Mouse (Mus musculus) lung, adult 2 months (tissue): ENCODE results near the gene Lgmn.

ENCODE experiments used
- CTCF ChIP-seq: fragments of 200-500 bp; IDR thresholded peaks from 2 replicates; pipeline ENCODE4 v1.5.1; 2011; ENCODE audit warnings: mild to moderate bottlenecking, low read length, control low read depth; ENCODE audit not compliant: insufficient read depth
- POLR2A ChIP-seq: fragments of 200-500 bp; IDR thresholded peaks from 2 replicates; pipeline ENCODE4 v1.6.1; 2011; ENCODE audit warnings: low read depth, mild to moderate bottlenecking, control low read depth, low read length, borderline replicate concordance; ENCODE audit errors: extremely low read depth

DNA sequence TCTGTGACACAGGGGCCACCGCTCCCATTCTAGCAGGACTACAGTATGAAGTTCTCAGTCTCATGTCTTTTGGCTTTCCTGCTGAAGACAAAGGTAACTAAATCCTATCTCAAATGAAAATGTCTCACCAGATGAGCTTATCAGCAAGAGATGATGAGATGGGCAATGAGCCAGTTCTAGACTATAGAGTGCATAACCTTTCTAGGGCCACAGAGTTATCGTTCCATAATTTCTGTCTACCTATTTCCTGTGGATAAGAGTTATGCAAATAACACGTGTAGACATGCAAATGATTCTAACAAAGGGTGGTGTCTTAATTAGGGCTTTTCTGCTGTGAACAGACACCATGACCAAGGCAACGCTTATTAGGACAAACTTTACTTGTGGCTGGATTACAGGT, 5.5 kb downstream of the Lgmn start:
- TF ChIP-seq CTCF, result no peak
- TF ChIP-seq POLR2A, result no peak
